Mouse (Mus musculus) limb, embryonic 15.5 days (tissue): ENCODE results near the gene Pip5kl1. TPM values are rescaled to one million over a fixed set of nuclear protein-coding genes. Genes with fewer than 3 reads are reported as not detected.

Experiments used
- ATAC-seq: fragments of 200-750 bp; cut with Nextera tagmentation; 2 replicates; pipeline ENCODE4 v1.8.0; 2017; ENCODE audit warnings: low read depth, moderate TSS enrichment; ENCODE audit not compliant: insufficient number of reproducible peaks, low FRiP score, low TSS enrichment
- H3K27ac ChIP-seq: fragments of 300-500 bp; sonication (generic); 2 replicates; pipeline ENCODE4 v1.5.1; 2015; ENCODE audit warnings: moderate library complexity, mild to moderate bottlenecking, inconsistent platforms
- H3K27me3 ChIP-seq: fragments of 300-500 bp; sonication (generic); 2 replicates; pipeline ENCODE4 v1.6.1; 2015; ENCODE audit warnings: inconsistent platforms
- H3K36me3 ChIP-seq: fragments of 300-500 bp; sonication (generic); 2 replicates; pipeline ENCODE4 v1.6.1; 2015; ENCODE audit warnings: inconsistent platforms
- H3K4me1 ChIP-seq: fragments of 300-500 bp; sonication (generic); 2 replicates; pipeline ENCODE4 v1.6.1; 2015; ENCODE audit warnings: inconsistent platforms
- H3K4me2 ChIP-seq: fragments of 300-500 bp; sonication (generic); 2 replicates; pipeline ENCODE4 v1.6.1; 2015; ENCODE audit warnings: mild to moderate bottlenecking, inconsistent platforms
- H3K4me3 ChIP-seq: fragments of 300-500 bp; sonication (generic); 2 replicates; pipeline ENCODE4 v1.5.1; 2015; ENCODE audit warnings: mild to moderate bottlenecking, inconsistent platforms
- H3K9ac ChIP-seq: fragments of 300-500 bp; sonication (generic); 2 replicates; pipeline ENCODE4 v1.6.1; 2015; ENCODE audit warnings: inconsistent platforms
- H3K9me3 ChIP-seq: fragments of 300-500 bp; sonication (generic); 2 replicates; pipeline ENCODE4 v1.6.1; 2016; ENCODE audit warnings: inconsistent platforms
- WGBS: fragments of 180-500 bp; shearing (Covaris S2); methylation state at CpG from one replicate; pipeline ENCODE4 v1.1.7; 2015; 5-methylcytosine and 5-hydroxymethylcytosine counted together
- polyA plus RNA-seq: library from polyadenylated mRNA; unstranded; fragments of >200 nt; fragmentation: Nextera tagmentation; extraction: Ambion mirVana; gene quantifications from 2 replicates; pipeline ENCODE4 v1.2.1, GENCODE M21; 2015

The Pip5kl1 gene
- polyA plus RNA-seq, 1 experiment from 2014 or later, result 0.12 TPM

- Histone ChIP-seq H3K9ac (peak overlapping the region; percentile 73), H3K4me1 (peaks cover 56% of the 10 kb centered on the region), H3K4me2 (peak overlapping the region; percentile 86), H3K36me3 (no peaks in the 10 kb centered on the region), H3K4me3 (peak overlapping the region; percentile 74), H3K27me3 (no peaks in the 10 kb centered on the region), H3K27ac (peak overlapping the region; percentile 75), H3K9me3 (no peaks in the 10 kb centered on the region)
- 12% methylated on average over 51 of the region's 55 CpGs for WGBS
- ATAC-seq, result peak; percentile 81
These were observed 31.9 kb downstream of the Pip5kl1 start for GRCm38 (mm10) chr2:32606161-32607142.

- H3K27ac ChIP-seq, result peak overlapping the region; percentile 75
- peak; percentile 22; the same call in 1 of the 2 replicates for ATAC-seq
- no peaks in the 10 kb centered on the region for H3K27me3 ChIP-seq
- H3K9me3 ChIP-seq, result no peaks in the 10 kb centered on the region
- peak overlapping the region; percentile 73 for H3K9ac ChIP-seq
- H3K36me3 ChIP-seq, result no peaks in the 10 kb centered on the region; the same call in 1 of the 2 replicates
- peaks cover 48% of the 10 kb centered on the region for H3K4me1 ChIP-seq
- peak overlapping the region; percentile 86 for H3K4me2 ChIP-seq
- WGBS, result 6% methylated on average over 34 of the region's 34 CpGs
- H3K4me3 ChIP-seq, result peak overlapping the region; percentile 74
These were observed 32.8 kb downstream of the Pip5kl1 start for GRCm38 (mm10) chr2:32607262-32607947.

GRCm38 (mm10) chr2:32608141-32608777 is 33.7 kb downstream of the Pip5kl1 start:
- no peaks in the 10 kb centered on the region for H3K27me3 ChIP-seq
- H3K9ac ChIP-seq, result no peak overlapping the region
- no peak for ATAC-seq
- 7% methylated on average over 25 of the region's 25 CpGs for WGBS
- no peaks in the 10 kb centered on the region; the same call in 1 of the 2 replicates for H3K36me3 ChIP-seq
- peak overlapping the region; percentile 86 for H3K4me2 ChIP-seq
- H3K4me1 ChIP-seq, result peaks cover 47% of the 10 kb centered on the region
- peak overlapping the region; percentile 74 for H3K4me3 ChIP-seq
- H3K9me3 ChIP-seq, result no peaks in the 10 kb centered on the region
- peak overlapping the region; percentile 75 for H3K27ac ChIP-seq

GRCm38 (mm10) chr2:32608778-32609435 is 34.3 kb downstream of the Pip5kl1 start:
- WGBS, result 47% methylated on average over 18 of the region's 18 CpGs
- Histone ChIP-seq H3K36me3 (peaks cover 3% of the 10 kb centered on the region; the same call in 1 of the 2 replicates), H3K27me3 (no peaks in the 10 kb centered on the region), H3K9me3 (no peaks in the 10 kb centered on the region), H3K4me2 (peak overlapping the region; percentile 86), H3K4me1 (peaks cover 47% of the 10 kb centered on the region), H3K9ac (no peak overlapping the region), H3K27ac (peak overlapping the region; percentile 75), H3K4me3 (peak overlapping the region; percentile 74)
- no peak for ATAC-seq

- Histone ChIP-seq H3K4me3 (peak overlapping the region; percentile 40), H3K9ac (0 out of 2 replicates have a peak overlapping the region, but pooled peaks have one; percentile 14), H3K27me3 (no peaks in the 10 kb centered on the region), H3K4me1 (peaks cover 47% of the 10 kb centered on the region), H3K4me2 (peak overlapping the region; percentile 55), H3K9me3 (no peaks in the 10 kb centered on the region), H3K36me3 (peaks cover 15% of the 10 kb centered on the region), H3K27ac (peak overlapping the region; percentile 28)
- 16% methylated on average over 22 of the region's 23 CpGs for WGBS
- no peak for ATAC-seq
These were observed 36.1 kb downstream of the Pip5kl1 start for GRCm38 (mm10) chr2:32610610-32611229.

- 69% methylated on average over 26 of the region's 26 CpGs for WGBS
- Histone ChIP-seq H3K4me1 (peaks cover 38% of the 10 kb centered on the region), H3K4me3 (no peak overlapping the region), H3K27me3 (no peaks in the 10 kb centered on the region), H3K36me3 (peaks cover 26% of the 10 kb centered on the region), H3K9me3 (0 out of 2 replicates have a peak, but pooled peaks cover under 1% of the 10 kb centered on the region), H3K4me2 (no peak overlapping the region), H3K27ac (no peak overlapping the region), H3K9ac (no peak overlapping the region)
- no peak for ATAC-seq
These were observed 37.7 kb downstream of the Pip5kl1 start for GRCm38 (mm10) chr2:32612274-32612673.

- Histone ChIP-seq H3K9ac (no peak overlapping the region), H3K9me3 (0 out of 2 replicates have a peak, but pooled peaks cover 3% of the 10 kb centered on the region), H3K4me2 (no peak overlapping the region), H3K4me1 (peaks cover 31% of the 10 kb centered on the region), H3K27me3 (no peaks in the 10 kb centered on the region), H3K27ac (no peak overlapping the region), H3K4me3 (no peak overlapping the region), H3K36me3 (peaks cover 43% of the 10 kb centered on the region)
- whole genome bisulfite sequencing, result 95% methylated on average over 1 of the region's 1 CpGs
- ATAC-seq, result no peak
These were observed 42.5 kb downstream of the Pip5kl1 start for GRCm38 (mm10) chr2:32617109-32617508.

GRCm38 (mm10) chr2:32617601-32618000 is 43.0 kb downstream of the Pip5kl1 start:
- H3K9me3 ChIP-seq, result 0 out of 2 replicates have a peak, but pooled peaks cover 3% of the 10 kb centered on the region
- no peak overlapping the region for H3K9ac ChIP-seq
- H3K4me1 ChIP-seq, result peaks cover 31% of the 10 kb centered on the region
- H3K27me3 ChIP-seq, result no peaks in the 10 kb centered on the region
- H3K27ac ChIP-seq, result no peak overlapping the region
- 94% methylated on average over 4 of the region's 4 CpGs for WGBS
- no peak overlapping the region for H3K4me3 ChIP-seq
- ATAC-seq, result no peak
- H3K36me3 ChIP-seq, result peaks cover 43% of the 10 kb centered on the region
- H3K4me2 ChIP-seq, result no peak overlapping the region

GRCm38 (mm10) chr2:32618051-32618450 is 43.5 kb downstream of the Pip5kl1 start:
- 65% methylated on average over 9 of the region's 9 CpGs for WGBS
- Histone ChIP-seq H3K36me3 (peaks cover 43% of the 10 kb centered on the region), H3K27ac (no peak overlapping the region), H3K9ac (no peak overlapping the region), H3K4me1 (peaks cover 31% of the 10 kb centered on the region), H3K27me3 (no peaks in the 10 kb centered on the region), H3K4me3 (no peak overlapping the region), H3K4me2 (no peak overlapping the region), H3K9me3 (0 out of 2 replicates have a peak, but pooled peaks cover 3% of the 10 kb centered on the region)
- ATAC-seq, result no peak

- H3K9ac ChIP-seq, result no peak overlapping the region
- ATAC-seq, result peak; percentile 22; the same call in 1 of the 2 replicates
- no peak overlapping the region for H3K4me3 ChIP-seq
- no peak overlapping the region for H3K4me2 ChIP-seq
- H3K36me3 ChIP-seq, result peaks cover 28% of the 10 kb centered on the region
- H3K27me3 ChIP-seq, result no peaks in the 10 kb centered on the region
- peaks cover 49% of the 10 kb centered on the region for H3K4me1 ChIP-seq
- 0 out of 2 replicates have a peak, but pooled peaks cover 3% of the 10 kb centered on the region for H3K9me3 ChIP-seq
- WGBS, result 22% methylated on average over 4 of the region's 4 CpGs
- H3K27ac ChIP-seq, result peak overlapping the region; percentile 69
These were observed 46.3 kb downstream of the Pip5kl1 start for GRCm38 (mm10) chr2:32620682-32621516.
